Mouse (Mus musculus) left cerebral cortex, postnatal 25 days (tissue): ENCODE results near the gene Ankrd33. TPM values are rescaled to one million over a fixed set of nuclear protein-coding genes. Genes with fewer than 3 reads are reported as not detected.
A peak's percentile ranks its signal among the peaks of the same experiment; 100 is the strongest.

ENCODE experiments used
- DNase-seq, 2 experiments: peaks; one replicate each; pipeline ENCODE4 v3.0.0; 2022; ENCODE audit warnings: low spot score in 2 of 2, mixed read lengths in 1 of 2
- intact Hi-C: fragments of 180-260 bp; cut with DNase I; formaldehyde crosslinking; loops from one replicate; pipeline ENCODE4 v1.15.1; 2025
- total RNA-seq, 2 experiments: library from RNA; stranded (reverse); gene quantifications; 2 replicates each; pipeline ENCODE4 v1.2.3; 2021

Gene Ankrd33
- total RNA-seq, 2 experiments from 2014 or later = not detected

DNA sequence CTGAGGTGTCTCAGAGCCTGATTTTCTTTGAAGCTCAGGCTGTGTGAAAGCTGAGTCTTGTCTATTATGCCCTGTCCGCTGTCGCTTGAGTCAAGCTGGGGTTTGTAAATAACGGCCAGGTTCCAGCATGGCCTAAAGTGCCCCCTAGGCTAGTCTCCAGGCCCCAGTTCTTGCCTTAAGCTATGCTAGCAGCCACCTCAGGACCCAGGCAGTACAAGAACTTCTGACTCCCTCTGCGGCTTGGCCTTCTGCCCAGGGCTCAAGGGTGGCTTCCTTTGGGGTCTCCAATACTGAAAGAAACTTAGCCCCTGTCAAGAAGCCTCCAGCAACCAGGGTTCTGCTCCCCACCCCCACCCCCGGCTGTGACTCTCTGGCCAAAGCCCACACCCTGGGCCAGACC lies 28.6 kb downstream of the Ankrd33 start:
- intact Hi-C loops = no loop called here

DNA sequence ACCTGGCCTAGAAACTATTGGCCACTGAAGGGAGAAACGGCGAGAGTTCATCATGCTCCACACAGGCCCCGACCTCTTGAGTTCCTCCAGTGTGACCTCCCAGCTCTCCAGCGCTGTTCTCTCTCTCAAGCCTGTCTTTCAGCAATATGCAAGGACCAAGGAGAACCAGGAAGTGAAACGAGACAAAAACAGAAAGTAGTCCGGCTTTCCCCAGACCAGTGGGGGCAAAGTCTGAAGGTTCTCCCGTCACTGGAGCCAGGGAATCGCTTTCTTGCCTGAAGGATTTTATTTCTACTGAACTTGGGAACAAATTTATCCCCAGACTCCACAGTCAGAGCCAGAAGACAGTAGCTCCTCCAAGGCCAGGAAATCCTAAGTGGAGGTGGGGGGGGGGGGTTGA lies 29.2 kb downstream of the Ankrd33 start:
- intact Hi-C loops = no loop called here
- no peak for DNase-seq

More for the DNA sequence above, 28.6 kb downstream of the Ankrd33 start:
- no peak for DNase-seq

DNA sequence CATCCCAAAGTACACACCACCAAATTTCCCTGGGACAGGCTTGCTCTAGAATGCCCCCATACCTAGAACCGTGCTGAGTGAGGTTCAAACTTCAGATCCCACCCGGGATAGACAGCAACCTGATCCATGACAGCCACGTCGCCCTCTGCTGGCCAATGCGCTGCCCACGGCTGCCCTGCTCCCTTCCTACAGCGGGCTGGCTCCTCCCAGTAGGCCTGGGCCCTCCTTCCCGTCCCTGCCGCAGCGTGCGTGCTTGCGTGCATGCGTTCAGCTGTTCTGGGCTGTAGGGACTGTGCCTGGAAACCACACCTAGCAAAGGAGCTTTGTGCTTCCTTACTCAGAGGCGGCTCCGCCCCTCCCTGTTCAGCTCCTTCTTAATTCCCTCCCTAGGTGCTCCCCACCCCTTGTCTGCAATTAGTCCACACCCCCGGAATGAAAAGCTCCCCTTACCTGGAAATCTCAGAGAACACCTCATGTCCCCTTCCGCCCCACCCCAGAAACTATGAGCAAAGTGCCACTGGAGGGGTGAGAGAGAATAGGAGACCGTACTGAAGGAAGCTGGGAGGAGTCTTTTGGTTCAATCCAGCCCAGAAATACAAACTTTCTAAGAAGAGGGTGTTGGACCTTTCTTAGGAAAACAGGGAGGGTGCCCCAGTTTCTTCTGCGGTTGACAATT lies 30.0 kb downstream of the Ankrd33 start:
- peak; percentile 92 to 95 for DNase-seq
- intact Hi-C loops = loop anchor here (2.0 kb wide), 1 partner anchor 31 kb away; no protein-coding TSS in a partner anchor

DNA sequence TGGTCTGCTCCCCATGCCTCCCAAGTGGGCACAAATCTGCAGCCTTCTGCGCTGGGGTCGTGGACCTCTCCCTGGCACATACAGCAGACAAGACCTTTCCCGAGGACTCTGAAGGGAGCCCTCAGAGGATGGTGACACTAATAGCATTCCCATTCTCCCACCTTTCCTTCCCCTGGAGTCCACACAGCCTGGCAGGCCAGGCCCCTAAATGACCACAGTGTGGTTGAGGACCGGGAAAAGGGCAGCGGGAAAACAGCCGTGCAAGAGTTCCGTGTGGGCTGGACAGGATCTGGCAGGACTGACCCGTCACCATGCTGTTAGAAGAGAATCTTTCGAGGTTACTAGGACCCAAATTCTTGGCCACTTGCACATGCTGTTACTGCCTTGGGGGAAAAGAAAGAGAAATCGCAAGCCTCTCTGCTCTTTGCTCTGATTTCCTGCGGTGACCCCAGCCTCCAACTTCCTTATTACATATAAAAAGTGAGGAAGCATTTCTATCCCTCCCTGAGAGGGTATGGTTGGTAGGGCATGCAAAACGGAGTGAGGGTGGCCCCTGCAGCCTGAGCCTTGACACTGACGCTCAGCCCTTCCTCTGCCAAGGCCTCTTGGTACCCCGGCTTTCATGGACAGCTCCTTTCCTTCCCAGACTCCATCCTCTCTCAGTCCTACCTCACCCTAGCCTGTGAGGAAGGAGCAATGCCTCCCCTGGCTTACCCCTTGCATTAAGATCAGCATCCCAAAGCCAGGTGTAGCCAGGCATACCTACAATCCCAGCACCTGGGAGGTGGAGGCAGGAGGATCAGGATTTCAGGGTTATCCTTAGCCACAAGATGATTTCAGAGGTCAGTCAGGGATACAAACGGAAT lies 30.8 kb downstream of the Ankrd33 start:
- no peak for DNase-seq
- intact Hi-C loops = loop anchor here (2.0 kb wide), 1 partner anchor 30 kb away; no protein-coding TSS in a partner anchor

DNA sequence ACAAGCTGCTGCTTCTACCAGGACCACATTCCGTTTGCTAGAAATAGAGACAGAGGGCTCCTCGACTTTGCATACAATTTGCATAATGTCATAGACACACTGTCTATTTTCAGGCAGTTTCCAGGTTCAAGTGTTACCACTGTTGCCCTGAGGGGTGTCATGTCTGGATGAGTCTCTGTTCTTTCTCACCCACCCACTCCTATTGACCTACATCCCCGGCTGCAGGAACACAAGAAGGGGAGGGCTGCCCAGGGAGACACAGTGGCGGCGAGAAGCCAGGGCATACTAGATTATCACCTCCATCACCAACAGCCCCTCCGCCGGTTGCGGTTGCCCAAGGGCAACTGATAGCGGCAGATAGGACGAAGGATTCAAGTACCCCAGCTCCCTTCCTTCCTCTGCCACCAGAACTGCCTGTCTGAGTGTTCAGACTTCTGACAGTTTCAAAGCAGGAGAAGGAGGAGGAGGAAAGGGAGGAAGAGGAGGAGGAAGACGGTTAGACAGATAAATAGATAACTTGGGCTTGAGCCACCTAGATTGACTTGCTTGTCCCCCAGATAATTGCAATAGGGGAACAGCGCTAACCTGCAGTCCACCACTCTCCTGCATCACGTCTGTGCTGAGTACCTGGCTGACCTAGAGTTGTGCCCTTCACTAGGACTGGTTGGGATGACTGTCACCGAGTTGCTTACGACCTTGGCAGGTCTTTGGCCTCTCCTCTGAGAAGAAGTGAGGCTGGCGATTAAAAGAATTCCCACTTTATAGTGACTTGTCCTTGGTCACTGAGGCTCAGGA lies 31.8 kb downstream of the Ankrd33 start:
- DNase-seq = peak in 1 of 2 experiments; percentile 71
- intact Hi-C loops = loop anchor here (2.0 kb wide), 1 partner anchor 29 kb away; no protein-coding TSS in a partner anchor

DNA sequence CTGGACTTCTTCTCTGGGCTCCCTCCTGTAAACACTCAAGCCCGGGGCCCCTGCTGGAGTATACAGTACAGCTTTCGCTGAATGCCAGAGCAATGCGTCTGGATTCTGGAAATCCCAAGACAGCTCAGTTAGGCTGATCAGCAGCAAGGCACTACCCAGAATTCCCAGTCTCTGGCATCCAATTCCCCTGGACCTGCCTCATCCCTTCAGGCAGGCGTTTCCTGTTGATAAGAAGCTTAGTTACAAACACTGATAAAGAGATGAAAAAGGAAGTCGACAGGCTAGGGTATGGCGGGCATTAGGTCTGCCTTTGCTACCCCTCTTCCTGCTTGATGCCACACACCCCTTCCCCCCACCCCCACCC lies 32.3 kb downstream of the Ankrd33 start:
- intact Hi-C loops = loop anchor here (2.0 kb wide), 1 partner anchor 29 kb away; no protein-coding TSS in a partner anchor
- no peak for DNase-seq

DNA sequence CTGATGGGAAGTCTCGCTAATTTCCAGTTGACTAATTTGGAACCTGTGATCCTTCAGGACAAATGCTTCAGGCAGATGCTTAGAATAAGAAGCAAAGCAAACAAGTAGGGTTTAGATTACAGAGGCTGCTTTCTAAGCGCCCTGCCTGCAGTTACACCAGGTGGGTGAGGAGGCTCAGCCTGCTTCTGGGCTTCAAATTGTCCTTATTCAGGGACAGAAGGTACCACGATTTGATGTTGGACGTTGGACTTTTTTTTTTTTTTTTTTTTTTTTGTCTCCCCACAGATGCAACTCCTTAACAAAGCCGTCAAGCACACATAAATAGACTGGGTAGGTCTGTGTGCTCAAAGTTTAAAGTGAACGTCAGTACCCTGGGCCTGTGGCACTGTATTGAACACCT lies 33.0 kb downstream of the Ankrd33 start:
- no peak for DNase-seq
- intact Hi-C loops = no loop called here

DNA sequence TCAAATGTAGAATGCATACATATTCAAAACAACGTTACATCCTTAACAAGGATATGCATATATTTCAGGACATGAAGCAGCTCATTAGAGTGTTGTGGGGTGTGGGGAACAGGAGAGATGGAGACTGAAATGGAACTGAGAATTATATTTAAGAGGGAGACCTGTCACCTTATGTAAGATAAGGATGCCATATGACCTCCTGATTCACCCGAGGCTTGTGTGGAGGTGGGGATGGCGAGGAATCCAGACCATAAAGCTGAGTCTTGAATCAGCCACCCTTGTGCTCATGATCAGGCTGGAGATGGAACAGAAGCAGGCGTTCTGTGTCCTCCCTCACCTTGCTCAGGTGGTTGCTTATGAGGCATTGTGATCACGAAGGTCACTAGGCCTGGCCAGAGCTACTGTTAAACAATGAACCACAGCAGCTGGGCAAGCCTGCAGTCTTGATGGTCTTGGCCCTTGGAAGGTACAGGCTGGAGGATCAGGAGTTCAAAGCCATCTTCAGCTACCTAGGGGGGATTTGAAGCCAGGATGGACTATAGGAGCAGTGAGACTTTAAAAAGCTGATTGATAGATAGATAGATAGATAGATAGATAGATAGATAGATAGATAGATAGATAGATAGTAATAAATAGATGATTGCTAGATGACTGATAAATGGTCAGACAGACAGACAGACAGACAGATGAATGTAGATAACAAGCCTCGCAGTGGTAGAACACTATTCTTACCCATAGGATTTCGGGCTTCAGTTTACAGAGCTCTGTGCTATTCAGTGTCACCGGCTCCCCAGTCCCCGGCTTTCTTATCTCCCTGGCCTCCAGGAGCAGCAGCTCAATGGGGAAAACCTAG lies 36.1 kb downstream of the Ankrd33 start:
- intact Hi-C loops = no loop called here
- DNase-seq = no peak

DNA sequence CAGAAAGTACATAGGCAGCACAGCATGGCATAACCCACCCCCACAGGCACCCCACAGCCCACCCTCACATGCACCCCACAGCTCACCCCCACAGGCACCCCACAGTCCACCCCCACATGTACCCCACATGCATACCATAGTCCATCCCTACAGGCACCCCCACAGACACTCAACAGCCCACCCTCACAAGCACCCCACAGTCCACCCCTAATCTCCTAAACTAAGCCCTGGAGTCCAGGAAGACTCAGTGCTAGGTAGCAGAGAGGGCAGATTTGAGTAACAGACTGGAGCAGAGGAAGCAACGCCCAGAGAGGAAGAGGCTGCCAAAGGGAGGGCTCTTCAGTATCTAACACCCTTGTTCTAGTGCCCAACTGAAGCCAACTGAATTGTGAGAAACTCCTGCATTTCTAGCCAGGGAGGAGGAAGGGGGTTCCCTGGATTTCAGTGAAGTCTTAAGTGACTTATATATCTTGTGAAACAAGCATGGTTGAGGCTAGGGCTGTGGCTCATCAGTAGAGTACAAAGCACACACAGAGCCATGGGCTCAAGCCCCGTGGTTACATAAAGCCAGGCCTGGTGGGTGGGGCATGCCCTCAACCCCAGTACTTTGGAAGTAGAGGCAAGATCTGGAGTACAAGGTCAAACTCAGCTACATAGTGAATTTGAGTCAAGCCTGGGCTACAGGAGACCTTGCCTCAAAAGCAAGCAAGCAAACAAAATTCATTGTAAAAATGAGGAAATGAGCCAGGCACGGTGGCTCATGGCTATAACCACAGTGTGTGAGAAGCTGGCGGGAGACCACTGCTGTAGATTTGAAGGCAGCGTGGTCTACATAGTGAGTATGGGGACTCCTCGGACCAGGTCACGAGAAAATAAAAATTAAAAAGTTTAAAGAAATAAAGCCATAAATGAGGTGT lies 39.4 kb downstream of the Ankrd33 start:
- intact Hi-C loops = no loop called here
- DNase-seq = no peak

DNA sequence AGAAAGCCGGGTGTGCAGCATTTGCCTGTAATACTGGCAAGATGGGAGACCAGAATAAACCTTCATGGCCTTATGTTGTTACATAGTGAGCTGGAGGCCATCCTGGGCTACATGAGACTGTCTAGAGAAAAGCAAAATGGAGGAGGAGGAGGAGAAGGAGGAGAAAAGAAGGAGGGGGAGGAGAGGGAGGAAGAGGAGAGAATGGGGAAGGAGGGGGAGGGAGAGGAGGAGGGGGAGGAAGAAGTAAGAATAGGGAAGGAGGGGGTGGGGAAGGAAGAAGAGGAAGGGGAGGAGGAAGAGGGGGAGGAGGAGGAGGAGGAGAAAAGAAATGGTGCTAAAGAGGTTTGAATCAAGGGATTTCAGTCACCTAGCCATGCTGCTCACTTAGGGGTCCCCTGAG lies 44.6 kb downstream of the Ankrd33 start:
- intact Hi-C loops = no loop called here
- DNase-seq = no peak

DNA sequence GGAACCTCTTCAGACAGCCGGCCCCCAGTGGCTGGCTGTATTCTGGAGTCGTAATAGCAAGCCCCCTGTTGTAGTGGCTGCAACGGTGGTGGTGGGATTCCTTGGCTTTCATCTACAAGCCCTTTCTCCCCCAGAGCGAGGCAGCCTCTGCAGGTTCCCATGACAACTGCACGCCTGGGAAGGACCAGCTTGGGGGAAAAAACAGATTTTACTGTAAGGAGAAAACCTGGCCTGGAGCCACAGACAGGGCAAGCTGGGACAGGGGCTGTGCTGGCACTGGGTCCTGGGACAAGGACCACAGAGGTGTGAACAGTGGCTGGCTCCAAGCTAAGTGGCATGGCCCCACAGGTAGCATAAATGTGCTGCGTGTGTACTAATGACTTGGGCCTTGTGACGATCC lies 45.0 kb downstream of the Ankrd33 start:
- peak; percentile 61 to 71 for DNase-seq
- intact Hi-C loops = no loop called here

DNA sequence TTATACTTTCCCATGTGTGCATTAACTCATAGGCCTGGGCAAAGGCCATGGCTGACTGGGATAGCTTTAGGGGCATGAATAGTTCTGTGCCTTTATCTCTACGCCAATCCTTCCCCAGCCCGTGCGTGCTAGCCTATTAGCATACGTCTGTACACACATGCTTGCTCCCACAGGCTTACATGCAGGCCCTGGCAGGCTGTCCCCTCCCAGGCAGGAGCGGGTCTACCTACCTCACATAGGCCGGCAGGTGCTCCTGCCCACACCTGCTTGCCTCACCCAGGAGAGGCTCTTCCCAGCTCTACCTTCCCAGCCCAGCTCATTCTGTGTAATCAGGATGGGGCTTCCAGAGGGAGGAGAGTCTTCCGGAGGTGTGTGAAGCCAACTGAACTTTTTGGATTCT lies 46.0 kb downstream of the Ankrd33 start:
- intact Hi-C loops = no loop called here
- DNase-seq = no peak

DNA sequence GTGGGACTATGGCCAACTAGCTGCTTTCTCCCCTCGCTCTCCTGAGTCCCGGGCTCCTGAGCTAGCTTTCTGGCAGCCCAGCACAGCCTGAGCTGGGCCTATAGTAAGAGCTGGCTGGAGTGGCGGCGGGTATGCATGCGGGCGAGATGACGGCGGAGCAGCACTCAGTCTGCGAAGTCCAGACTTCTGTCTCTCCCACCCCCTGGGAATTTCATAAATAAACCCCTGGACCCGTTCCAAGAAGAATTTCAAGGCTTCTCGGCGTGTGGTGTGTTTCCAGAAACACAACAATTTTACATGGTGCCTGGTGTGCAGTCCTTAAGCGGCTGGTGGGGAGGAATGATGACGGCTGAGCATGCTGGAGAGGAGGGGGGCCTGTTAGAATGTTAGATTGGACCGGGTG lies 47.5 kb downstream of the Ankrd33 start:
- intact Hi-C loops = no loop called here
- peak in 1 of 2 experiments; percentile 77 for DNase-seq

DNA sequence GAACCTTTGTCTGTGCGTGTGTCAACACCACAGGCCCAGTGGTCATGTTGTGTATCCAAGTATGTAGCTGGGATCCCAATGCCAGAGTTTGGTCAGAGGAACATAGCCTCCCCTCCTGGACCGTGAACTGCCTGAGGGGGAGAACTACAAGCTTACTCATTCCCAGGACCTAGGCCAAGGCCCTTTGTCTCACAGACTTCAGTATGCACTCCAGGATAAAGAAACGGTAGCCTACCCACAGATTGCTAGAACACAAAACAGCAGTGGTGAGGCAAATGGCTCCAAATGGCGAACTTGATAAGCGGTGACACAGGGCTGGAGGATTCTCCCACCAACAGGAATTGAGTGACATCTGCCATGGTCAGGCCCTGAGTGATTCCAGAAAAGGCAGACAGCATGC lies 48.3 kb downstream of the Ankrd33 start:
- DNase-seq = no peak
- intact Hi-C loops = no loop called here

DNA sequence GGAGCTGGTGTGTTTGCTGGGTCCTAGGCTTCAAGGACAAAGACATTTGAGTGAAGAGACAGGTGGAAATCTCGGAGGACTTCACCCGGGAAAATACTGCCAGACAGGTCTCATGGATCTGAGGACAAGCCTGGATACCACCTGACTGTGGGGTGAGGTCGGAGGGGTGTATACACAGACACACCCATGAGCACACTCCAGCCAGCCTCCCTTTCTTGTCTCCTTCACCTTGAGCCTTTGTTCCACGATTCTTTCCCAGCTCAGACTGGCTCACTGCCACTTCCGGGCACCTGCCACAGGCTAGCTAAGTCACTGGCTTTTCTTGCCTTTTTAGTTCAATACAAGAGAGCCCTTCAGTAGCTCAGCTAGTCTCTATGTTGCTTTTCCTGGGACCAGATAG lies 48.7 kb downstream of the Ankrd33 start:
- DNase-seq = no peak
- intact Hi-C loops = no loop called here

DNA sequence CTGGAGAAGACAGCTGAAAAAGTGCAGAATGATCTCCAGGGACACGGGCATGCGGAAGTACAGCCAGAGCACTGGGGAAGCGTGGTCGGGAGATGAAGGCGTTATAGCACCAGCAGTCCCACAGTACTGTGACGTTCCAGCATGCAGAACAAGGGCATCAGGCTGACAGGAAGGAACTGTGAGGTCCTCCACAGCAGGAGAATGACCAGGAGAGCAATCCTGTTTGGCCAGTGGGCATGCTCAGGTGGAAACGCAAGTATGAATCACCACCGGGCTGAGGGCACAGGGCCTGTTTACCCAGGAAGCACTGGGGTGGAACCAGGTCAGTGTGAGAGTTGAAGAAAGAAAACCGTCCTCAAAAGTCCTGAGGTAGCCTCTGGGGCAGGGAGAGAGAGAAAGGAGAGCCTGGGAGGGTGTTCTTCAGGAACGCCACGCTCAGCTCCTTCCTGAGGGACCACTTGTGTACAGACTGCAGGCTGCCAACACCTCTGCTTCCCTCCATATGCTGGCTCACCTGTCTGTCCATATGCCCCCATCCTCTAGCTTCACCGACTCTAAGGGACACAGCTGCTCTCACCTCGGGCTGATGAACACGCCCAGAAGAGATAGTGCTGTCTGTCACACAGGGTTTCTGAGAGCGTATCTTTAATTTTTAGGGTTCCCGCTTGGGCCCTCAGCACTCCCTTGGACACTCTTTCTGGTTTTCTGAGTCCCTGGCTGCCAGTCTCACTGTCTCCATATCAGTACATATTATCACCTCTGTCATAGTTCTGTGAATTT lies 50.3 kb downstream of the Ankrd33 start:
- intact Hi-C loops = no loop called here
- no peak for DNase-seq

DNA sequence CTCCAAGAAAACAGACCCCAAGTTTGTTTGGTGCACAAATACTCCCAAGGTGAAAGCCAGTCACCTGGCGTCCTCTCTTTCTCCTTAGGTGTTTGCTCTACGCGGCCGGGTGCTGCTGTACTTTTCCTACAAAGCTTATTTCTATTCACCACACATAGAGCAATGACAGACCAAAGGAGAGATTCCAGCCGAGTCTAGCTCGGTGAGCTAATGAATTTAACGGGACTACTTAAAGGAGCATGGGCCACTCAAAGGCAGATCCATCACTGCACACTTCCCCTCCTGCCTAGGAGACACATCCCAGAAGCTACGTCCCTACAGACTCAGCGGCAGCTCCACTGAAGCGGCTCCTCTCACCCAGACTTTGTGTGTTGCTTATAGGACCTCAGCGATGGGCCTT lies 52.0 kb downstream of the Ankrd33 start:
- DNase-seq = no peak
- intact Hi-C loops = no loop called here
